Mouse (Mus musculus): Measurements from ENCODE around the gene Mthfr. TPM values are rescaled to one million over a fixed set of nuclear protein-coding genes. Genes with fewer than 3 reads are reported as not detected.

Mthfr gene
- total RNA-seq, 2 experiments from 2014 or later = 8.9 to 9.3 TPM

DNA sequence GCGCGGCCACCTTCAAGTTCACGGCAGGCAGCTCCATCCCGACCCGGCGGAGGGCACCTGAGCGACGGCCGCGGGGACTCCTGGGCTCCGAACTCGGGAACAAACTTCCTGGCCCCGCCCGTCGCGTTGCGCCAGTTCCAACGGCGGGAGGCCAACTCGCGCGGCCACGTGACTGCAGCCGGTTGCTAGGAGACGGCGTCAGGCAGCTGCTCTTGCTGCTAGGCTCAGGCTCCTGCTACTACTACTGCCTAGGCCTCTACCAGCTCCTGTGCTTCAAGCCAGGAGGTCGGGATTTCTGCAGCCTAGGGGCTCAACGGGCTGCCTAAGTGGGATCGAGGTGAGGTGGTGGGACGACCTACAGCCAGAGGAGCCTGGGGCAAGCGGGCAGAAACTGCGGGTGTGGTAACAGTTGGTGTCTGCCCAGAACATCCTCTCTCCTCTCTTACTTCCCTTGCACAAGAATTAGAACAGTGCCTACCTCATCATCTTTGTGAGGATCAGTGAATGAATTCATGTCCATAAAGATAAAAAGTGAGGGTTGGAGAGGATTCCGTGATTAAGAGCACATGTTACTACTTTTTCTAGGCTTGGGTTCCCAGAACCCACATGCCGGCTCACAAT lies 49.1 kb downstream of the Mthfr start, which contains the start of gene Agtrap:
Gene Agtrap (minus strand): TSS at position 125 of the 621 bp plus-strand sequence.
- DNase-seq (ENCODE audit: low spot score) = peak; percentile 96

- DNase-seq (ENCODE audit: low spot score) = no peak
Observed at GRCm38 (mm10) chr4:148089166-148089565, 50.3 kb downstream of the Mthfr start.

GRCm38 (mm10) chr4:148091181-148091580 lies 52.3 kb downstream of the Mthfr start:
- no peak for DNase-seq (ENCODE audit: low spot score)

DNA sequence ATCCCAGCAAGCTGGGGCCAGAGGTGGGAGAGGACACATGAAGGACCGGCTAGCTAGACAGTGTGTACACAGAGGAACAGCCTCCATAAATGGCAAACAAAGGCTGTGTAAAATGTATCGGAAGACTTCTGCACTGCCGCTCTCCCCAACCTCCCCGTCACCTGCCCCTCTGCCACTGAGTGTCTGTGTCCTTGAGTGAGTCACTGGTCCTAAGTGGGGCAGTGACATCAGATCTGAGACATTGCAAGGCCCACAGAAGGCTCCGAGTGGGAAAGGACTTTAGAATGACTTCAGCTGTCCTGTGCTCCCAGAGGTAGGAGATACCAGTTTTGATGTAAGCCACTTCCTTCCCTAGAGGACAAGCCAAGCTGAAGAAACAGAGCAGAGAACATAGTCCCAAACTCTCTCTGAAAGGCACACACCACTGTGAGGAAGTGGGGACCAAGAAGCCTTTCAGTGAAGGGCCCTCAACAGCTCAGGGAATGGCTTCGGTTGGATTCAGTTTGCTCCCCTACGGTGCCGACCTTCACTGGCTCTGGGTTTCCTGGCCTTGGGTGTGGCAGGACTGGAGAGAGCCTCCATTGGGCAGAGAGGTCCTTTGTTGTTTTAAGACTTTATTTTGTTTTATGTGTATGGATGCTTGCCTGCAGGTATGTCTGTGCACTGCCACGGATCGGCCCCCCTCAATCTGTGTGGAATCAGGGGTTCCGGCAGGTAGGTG lies 53.8 kb downstream of the Mthfr start:
- DNase-seq (ENCODE audit: low spot score) = no peak

DNA sequence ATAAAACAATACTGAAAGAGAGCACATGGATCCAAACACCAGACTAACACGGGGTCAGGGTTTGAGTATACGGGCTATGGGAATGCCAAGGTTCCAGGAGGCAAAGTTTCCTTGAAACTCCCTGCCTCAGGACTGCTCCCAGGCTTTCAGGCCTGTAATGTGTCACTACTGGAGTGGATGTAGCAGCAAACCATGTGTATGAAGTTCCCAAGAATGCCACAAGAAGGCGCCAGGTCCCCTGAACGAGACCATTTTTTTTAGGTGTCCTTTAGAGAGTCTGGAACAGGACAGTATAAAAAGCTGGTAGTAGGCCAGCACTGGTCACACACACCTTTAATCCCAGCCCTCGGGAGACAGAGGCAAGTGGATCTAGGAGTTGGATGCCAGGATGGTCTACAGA lies 55.3 kb downstream of the Mthfr start:
- DNase-seq (ENCODE audit: low spot score) = no peak

DNA sequence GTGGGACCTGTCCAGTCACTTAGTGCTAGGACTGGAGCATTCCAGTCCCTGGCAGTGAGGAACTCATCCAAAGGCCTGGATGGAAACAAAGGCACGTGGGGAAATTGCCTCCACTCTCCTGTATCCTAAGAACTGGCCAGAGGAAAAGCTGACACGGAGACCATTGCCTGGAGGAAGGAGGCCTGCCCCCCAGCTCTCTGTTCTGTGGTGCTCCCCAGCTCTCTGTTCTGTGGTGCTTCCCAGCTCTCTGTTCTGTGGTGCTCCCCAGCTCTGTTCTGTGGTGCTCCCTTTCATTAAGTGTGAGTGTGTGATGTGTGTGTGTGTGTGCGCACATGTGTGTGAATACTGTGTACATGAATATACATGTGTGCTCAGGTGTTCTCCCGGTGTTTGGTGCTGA lies 56.2 kb downstream of the Mthfr start:
- DNase-seq (ENCODE audit: low spot score) = no peak

GRCm38 (mm10) chr4:148097936-148098335 lies 59.1 kb downstream of the Mthfr start:
- no peak for DNase-seq (ENCODE audit: low spot score)

- DNase-seq (ENCODE audit: low spot score) = no peak
Observed at GRCm38 (mm10) chr4:148098666-148099065, 59.8 kb downstream of the Mthfr start.

DNA sequence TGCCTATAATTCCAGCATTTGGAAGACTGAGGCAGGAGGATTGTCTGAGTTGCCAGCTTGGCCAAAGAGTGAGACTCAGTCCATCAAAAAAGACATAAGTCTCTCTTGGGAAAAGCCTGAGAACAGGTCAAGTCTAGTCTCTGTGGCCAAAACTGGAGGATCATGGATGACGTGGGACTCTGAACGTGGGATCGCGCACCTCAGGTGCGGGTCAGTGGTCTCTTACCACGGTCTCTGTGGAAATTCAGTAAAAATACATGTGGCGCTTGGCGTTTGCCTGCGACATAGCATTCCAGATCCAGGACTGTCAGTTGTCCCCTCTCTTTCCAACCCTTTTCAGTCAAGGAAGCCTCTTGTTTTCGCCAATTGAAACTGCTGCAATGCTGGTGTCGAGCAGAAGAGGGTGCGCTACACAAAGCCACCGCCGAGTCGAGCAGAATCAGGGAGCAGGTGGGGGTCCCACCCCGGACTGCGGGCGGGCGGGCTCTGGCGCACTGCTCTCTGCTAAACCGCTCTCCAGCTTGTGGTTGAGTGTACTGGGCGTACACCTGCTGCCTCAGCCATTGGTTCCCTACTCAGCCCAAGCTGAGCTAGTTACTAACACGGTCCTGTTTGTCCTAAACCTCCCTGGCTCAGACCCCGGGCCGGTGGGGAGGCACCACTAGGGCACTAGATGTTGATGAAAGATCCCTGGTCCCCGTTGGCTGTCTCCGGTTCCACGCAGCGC lies 63.1 kb downstream of the Mthfr start:
- peak; percentile 59 for DNase-seq (ENCODE audit: low spot score)

DNA sequence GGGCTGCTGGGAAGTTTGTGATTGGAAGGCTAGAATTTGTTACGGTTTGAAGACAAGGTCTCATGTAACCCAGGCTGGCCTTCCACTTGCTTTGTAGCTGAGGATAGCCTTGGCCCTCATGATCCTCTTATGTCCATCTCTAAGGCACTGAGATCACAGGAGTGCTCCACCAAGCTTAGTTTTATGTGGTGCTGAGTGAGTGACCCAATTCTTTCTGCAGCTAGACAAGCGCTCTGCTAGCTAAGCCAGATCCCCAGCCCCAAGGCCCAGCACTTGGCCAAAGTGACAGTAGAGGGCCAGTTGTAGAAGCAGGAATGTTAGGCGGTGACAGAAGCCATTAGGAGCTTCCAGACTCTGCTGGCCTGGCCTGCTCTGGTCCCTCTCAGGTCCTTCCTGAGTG lies 65.3 kb downstream of the Mthfr start:
- no peak for DNase-seq (ENCODE audit: low spot score)

DNA sequence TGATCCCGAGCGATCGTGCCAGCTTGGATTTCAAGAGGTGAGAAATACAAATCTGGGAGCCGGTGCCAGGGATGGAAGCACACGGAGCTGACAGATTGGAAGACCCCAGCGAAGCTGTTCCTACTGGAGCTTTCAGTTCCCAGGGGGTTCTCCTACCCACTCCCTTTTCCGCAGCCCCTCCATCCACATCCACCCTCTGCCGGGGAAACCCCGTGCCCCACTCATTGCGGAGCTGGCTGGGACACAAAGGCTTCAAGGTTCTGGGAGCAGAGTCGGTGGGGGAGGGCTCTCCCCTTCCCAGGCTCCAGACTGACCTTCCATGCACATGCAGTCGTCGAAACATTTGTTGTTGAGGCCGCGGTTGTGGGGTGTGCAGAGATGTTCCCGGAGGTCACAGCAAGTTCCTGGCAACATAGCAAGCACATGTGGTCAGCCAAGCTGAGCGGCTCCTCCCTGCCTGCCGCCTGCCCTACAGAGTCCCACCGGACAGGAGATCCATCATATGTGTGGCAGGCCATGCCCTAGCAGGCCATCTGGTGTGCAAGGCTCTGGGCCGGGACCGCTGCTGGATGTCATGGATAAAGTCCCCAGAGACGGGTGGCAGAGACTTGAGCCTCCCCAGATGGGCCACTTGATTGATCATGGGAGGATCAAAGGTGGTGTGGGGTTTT lies 68.9 kb downstream of the Mthfr start:
- DNase-seq (ENCODE audit: low spot score) = peak; percentile 54

DNA sequence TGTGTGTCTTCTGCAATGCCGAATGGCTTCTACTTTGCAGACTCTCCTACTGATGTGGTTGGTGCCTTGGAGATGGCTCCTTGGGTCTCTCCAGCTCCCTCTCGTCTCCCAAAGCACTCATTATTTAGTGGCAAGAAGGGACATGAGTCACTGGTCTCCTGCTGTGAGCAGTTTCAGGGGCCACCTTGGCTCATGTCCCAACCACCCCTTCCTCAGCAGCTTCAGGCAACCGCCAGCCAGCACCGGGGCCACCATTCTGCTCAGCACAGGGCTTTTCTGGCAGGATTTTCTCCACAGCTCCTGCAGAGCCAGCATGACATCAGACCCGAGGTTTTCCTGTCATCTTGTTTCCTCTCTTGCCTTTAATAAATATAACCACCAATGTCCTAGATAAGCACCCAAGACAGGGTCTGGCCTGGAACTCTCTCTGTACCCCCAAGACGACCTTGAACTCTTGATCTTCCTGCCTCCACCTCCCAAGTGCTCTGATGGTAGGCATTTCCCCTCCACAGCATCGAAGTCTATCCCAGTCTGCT lies 69.8 kb downstream of the Mthfr start:
- no peak for DNase-seq (ENCODE audit: low spot score)

Other genes with a start within 250 kb of the Mthfr start
- 1 to 10 TPM; 1.2 to 1.3 TPM for gene Zfp984, start 229.3 kb upstream of the Mthfr start, total RNA-seq (2021)
- gene Zfp933, start 190.7 kb upstream of the Mthfr start, total RNA-seq (2021) = 1 to 10 TPM; 7.8 to 9.0 TPM
- 1 to 10 TPM; 4.5 to 6.1 TPM for gene Miip, start 170.3 kb upstream of the Mthfr start, total RNA-seq (2021)
- 1 to 10 TPM; 5.5 to 7.0 TPM for gene Fv1, start 170.1 kb upstream of the Mthfr start, total RNA-seq (2021)
- gene Mfn2, start 134.4 kb upstream of the Mthfr start, total RNA-seq (2021) = 100 to 1,000 TPM; 403 to 443 TPM
- 10 to 100 TPM; 16.0 to 17.2 TPM for gene Plod1, start 102.3 kb upstream of the Mthfr start, total RNA-seq (2021)
- 10 to 100 TPM; 19.2 to 19.8 TPM for gene 2510039O18Rik, start 98.2 kb upstream of the Mthfr start, total RNA-seq (2021)
- not detected for gene Nppb, start 53.3 kb upstream of the Mthfr start, total RNA-seq (2021)
- gene Nppa, start 38.4 kb upstream of the Mthfr start, total RNA-seq (2021) = not detected
- 1 to 10 TPM; 4.8 to 4.9 TPM for gene Clcn6, start 256 bp upstream of the Mthfr start, total RNA-seq (2021)
- 10 to 100 TPM in 1 of 2 experiments, 1 to 10 TPM in 1; 9.3 to 12.8 TPM for gene Agtrap, start 49.0 kb downstream of the Mthfr start, total RNA-seq (2021)
- gene Mad2l2, start 91.3 kb downstream of the Mthfr start, total RNA-seq (2021) = 10 to 100 TPM; 13.5 to 15.7 TPM
- under 1 TPM in 1 of 2 experiments, not detected in 1; 0.09 TPM for gene Draxin, start 91.6 kb downstream of the Mthfr start, total RNA-seq (2021)
- 10 to 100 TPM; 41.9 to 45.7 TPM for gene Fbxo6, start 113.1 kb downstream of the Mthfr start, total RNA-seq (2021)
- gene Fbxo44, start 121.4 kb downstream of the Mthfr start, total RNA-seq (2021) = 1 to 10 TPM; 7.0 to 7.8 TPM
- gene Fbxo2, start 121.5 kb downstream of the Mthfr start, total RNA-seq (2021) = under 1 TPM; 0.18 to 0.28 TPM
- under 1 TPM in 1 of 2 experiments, not detected in 1; 0.14 TPM for gene Disp3, start 248.9 kb downstream of the Mthfr start, total RNA-seq (2021)